Mouse (Mus musculus) adrenal gland, postnatal 4 days (tissue): ENCODE data around the gene Arhgap17. TPM values are rescaled to one million over a fixed set of nuclear protein-coding genes. Genes with fewer than 3 reads are reported as not detected.

Experiments
- DNase-seq, 2 experiments: peaks; one replicate each; pipeline ENCODE4 v3.0.0; 2021 to 2022; ENCODE audit warnings: low spot score in 2 of 2, mixed read lengths in 2 of 2
- total RNA-seq, 2 experiments: library from RNA; stranded (reverse); gene quantifications; 2 replicates each; pipeline ENCODE4 v1.2.3; 2021

The Arhgap17 gene
- total RNA-seq, 2 experiments from 2014 or later, result 43.5 to 54.8 TPM

- no peak for DNase-seq
Measured at GRCm38 (mm10) chr7:123344079-123344780, 25.5 kb downstream of the Arhgap17 start.

DNA sequence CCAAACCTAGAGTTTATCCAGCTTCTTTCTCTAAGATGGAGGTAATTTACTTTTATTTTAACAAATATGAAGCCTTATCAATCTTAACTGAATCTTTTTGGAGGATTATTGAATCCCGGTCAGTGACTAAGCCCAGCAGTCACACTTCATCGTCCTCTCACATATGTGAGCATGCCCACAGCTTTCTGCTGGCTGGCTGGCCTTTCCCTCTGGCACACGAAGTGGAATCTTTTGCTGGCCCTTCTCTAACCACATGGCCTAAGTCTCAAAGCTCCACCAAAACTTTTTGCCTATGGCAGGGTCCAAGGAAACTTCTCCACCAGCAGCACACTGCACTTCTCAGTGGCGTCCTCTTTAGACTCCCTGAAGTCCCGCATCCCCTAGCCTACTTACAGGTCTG is 27.8 kb downstream of the Arhgap17 start:
- DNase-seq, result no peak

DNA sequence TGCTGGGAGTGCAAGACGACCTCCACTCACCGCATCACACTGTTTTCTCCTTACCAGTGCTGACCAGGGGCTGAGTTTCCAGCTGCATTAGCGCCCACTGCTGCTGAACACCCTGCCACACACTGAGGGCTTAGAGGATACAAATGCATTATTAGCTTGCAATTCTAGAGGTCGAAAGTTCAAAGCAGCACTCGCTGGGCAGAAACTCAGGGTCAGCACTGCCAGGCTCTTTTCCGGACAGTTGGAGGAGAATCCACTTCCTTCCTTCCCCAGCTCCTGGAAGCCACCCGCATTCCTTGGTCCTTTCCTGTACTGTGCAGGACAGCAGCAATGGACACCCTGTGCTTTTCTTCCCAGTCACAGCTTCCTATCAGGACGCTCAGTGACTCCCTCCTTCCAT is 31.4 kb downstream of the Arhgap17 start:
- DNase-seq, result no peak

DNA sequence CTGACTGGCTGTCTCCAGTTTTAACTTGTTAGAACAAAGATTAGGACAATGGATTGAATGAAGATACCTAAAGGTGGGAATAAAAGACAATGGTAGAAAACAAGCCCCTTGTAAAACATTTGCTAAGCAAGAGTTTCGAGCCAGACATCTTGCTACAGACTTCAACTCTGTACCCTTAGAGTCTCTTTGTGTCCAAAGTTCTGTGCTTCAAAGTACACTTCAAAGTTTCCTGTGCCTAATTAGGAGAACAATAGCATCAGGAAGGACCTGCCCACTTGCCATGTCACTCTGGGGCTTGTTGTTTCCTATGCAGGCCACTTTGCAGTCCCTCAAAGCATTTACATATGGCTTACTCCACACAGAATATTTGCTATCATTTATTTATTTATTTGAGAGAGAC is 33.4 kb downstream of the Arhgap17 start:
- DNase-seq, result no peak

DNA sequence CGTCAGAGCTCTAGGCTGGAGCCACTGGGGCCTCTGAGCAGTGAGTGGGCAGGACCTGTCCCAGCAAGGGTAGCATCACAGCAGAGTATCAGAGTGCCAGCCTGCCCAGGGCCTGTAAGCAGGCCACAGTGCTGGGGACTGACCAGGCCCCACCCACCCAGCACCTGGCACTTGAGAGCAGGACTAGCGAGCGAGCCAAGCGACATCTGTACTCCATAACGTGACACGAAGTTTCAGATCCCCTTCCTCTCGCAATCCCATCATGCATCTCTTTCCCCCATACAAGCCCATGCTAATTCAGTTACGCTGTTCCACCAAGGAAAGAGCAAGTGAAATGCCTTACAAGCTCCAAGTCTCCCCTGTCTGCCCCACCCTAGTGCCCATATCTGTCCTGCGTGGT is 39.2 kb downstream of the Arhgap17 start:
- no peak for DNase-seq

- no peak for DNase-seq
Measured at GRCm38 (mm10) chr7:123327909-123328308, 41.8 kb downstream of the Arhgap17 start.

- no peak for DNase-seq
Measured at GRCm38 (mm10) chr7:123326901-123327300, 42.8 kb downstream of the Arhgap17 start.

- DNase-seq, result no peak
Measured at GRCm38 (mm10) chr7:123326062-123326461, 43.7 kb downstream of the Arhgap17 start.

DNA sequence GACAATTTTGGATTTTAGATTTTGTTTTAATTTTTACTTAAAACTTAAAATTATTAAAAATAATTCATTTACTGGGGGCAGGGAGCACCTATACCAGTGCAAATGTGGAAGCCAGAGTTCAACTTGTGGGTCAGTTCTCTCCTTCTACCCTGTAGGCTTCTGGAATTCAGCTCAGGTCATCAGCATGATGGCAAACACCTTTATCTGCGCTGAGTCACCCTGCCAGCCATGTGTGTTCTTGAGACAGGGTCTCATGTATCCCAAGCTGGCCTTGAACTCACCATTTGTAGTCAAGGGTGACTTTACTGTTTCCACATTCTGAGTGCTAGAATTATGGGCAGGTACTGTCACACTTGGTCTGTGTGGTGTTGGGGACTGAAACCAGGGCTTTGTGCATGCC is 45.6 kb downstream of the Arhgap17 start:
- no peak for DNase-seq

- DNase-seq, result no peak
Measured at GRCm38 (mm10) chr7:123323388-123323787, 46.3 kb downstream of the Arhgap17 start.

- DNase-seq, result no peak
Measured at GRCm38 (mm10) chr7:123322452-123323121, 47.1 kb downstream of the Arhgap17 start.

- DNase-seq, result no peak
Measured at GRCm38 (mm10) chr7:123312738-123313137, 57.0 kb downstream of the Arhgap17 start.

- DNase-seq, result no peak
Measured at GRCm38 (mm10) chr7:123311836-123312235, 57.9 kb downstream of the Arhgap17 start.

- no peak for DNase-seq
Measured at GRCm38 (mm10) chr7:123307887-123308558, 61.7 kb downstream of the Arhgap17 start.

- DNase-seq, result no peak
Measured at GRCm38 (mm10) chr7:123307236-123307635, 62.5 kb downstream of the Arhgap17 start.

DNA sequence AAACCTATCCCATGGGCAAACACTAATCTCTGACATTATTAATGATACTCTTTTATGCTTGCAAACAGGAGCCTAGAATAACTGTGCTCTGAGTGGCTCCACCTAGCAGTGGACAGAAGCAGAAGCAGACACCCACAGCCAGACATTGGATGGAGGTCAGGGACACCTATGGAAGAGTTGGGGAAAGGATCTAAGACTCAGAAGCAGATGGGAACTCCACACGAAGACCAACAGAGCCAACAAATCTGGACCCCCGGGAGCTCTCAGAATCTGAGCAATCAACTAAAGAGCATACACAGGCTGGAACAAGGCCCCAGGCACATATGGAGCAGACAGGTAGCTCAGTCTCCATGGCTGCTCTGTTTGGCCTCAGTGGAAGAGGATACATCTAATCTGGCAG is 64.3 kb downstream of the Arhgap17 start:
- no peak for DNase-seq

DNA sequence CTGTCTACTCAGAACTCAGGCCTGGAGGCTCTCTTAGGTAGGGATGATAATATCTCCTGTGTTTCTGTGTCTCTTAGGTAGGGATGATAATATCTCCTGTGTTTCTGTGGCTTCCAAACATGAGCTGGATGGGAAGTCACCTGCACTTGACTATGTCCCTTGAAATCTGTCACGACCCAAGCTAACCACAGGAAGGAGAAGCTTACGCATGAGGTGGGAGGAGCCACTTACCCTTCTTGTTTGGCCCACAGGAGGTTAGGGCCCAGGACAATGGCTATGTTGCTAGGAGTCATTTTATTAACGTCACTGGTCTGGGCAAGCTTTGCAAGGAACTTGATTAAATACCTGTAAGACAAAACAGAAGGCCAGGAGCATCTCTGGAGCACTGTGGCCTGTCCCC is 69.5 kb downstream of the Arhgap17 start:
- DNase-seq, result no peak

DNA sequence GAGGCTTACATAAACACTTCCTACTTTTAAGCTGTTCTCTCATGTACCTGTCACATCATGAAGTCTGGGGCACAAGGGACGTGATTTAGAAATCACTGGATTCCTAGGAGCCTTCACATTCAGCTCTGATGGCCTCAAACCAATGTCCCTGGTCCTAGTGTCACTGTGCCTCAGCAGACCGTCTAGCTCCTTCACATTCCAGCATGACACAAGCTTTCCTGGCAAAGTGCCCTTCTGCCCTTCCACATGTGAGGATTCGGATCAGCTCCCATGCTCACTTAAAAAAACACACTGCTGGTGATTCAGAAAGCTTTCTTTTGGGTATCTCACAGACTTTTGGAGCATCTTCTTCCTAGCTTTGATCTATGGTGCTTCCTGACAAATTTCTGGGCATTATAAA is 71.5 kb downstream of the Arhgap17 start:
- DNase-seq, result no peak

DNA sequence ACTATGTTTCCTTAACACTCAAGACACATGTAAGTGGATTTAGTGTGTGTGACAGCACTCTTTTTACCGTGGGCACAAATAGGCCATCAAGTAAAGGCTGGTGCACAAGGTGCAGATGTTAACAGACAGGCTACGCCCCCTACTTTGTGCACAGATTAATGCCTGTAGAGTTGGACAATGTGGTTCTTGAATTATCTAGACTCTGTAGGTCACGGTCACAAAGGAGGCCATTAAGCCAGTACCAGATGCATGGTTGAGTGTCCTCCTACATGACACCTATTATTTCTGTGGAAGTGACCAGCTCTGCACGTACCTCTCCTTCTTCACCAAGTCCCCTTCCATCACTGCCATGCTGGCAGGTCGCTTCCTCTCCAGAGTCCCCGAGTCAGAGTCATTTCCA is 73.6 kb downstream of the Arhgap17 start:
- DNase-seq, result no peak

DNA sequence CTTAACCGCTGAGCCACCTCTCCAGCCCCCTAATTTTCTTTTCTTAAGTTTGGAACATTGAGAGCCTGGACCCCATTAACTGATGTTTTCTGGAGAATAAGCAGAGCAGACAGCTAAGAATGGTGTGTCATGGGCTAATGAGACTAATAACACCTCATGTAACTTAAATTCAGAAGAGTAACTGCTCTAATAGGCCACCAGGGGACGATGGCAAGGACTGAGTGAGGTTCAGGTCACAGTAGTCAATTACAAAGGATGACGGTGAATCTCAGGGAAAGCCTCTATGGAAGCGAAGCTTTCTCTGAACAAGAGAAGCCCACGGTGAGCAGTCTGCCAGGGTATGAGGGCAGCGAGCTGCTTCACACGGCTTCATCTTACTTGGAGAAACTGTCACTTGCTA is 74.3 kb downstream of the Arhgap17 start:
- no peak for DNase-seq

DNA sequence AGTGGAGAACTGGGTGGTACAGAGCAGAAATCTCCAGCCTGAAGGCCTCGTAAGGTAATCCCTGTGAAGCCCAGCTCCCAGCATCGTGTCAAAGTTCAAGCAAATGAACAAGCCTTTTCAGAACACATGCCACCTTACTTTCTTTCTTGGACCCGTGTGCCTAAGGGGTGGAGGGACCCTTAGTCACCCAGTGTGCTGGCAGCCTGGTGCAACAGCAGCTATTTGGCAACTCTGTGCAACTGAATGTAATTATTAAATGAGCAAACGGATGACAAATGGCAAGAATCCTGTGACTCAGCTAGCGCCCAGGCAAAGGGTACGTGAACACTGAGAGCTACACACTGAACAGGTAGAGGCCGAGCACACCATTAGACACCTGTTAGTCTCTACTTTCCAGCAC is 75.8 kb downstream of the Arhgap17 start:
- no peak for DNase-seq

- DNase-seq, result no peak
Measured at GRCm38 (mm10) chr7:123291942-123292341, 77.8 kb downstream of the Arhgap17 start.
